Mouse (Mus musculus): Measurements from ENCODE around the gene Gm8246.
"Not testable (repeated sequence)": the region's sequence is repeated elsewhere in the genome, so short reads cannot be mapped to it uniquely, and the experiment has no call there.

Gene Gm8246

GRCm38 (mm10) chr14:5477730-5478129 lies at the start of gene Gm8246:
TSS of gene Gm8246 (minus strand) at chr14:5477830.
- not testable (repeated sequence) for DNase-seq

- not testable (repeated sequence) for DNase-seq
Measured at GRCm38 (mm10) chr14:5501374-5501773, 23.7 kb upstream of the Gm8246 start, which contains the start of gene Gm3488. TSS of gene Gm3488 (plus strand) at chr14:5501674.

GRCm38 (mm10) chr14:5483907-5484306 lies 6.3 kb upstream of the Gm8246 start, which contains the start of gene Gm3187:
TSS of gene Gm3187 (plus strand) at chr14:5484207.
- not testable (repeated sequence) for DNase-seq

- DNase-seq, result not testable (repeated sequence)
Measured at GRCm38 (mm10) chr14:5460469-5460868, 17.2 kb downstream of the Gm8246 start.

- DNase-seq, result not testable (repeated sequence)
Measured at GRCm38 (mm10) chr14:5455367-5455766, 22.3 kb downstream of the Gm8246 start, which contains the start of gene Gm3194. TSS of gene Gm3194 (minus strand) at chr14:5455467.
